Mouse (Mus musculus): ENCODE measurements around the gene Tlx3. TPM values are rescaled to one million over a fixed set of nuclear protein-coding genes. Genes with fewer than 3 reads are reported as not detected.

The Tlx3 gene
- polyA plus RNA-seq, 1 experiment from 2014 or later: 0.18 TPM

DNA sequence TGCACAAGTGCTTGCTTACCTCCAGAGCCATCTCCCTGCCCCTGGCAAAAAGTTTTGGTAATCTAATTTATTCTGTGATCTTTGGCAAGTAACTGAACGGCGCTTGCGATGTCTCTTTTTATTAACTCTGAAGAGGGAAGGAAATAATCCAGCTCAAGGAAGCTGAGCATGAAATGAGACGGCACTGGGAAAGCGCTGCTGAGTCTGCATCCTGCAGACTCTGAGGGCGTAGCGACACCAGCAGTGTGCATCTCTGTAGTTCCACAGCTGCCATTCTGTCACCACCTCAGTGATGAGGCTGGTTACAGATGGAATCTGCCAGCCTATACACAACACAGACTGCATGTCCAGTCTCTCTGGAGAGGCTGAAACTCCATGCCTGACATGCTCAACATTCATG, 17.4 kb upstream of the Tlx3 start:
- Histone ChIP-seq H3K4me3 (ENCODE audit: control insufficient read depth in 1 of 2, insufficient read depth in 1 of 2, low read depth in 1 of 2, low read length in 2 of 2) (no peak overlapping the region), H3K4me2 (ENCODE audit: low read length) (no peak overlapping the region), H3K4me1 (ENCODE audit: control insufficient read depth in 2 of 2, insufficient read depth in 2 of 2, low read length in 2 of 2) (peaks cover 8 to 14% of the 10 kb centered on the region in 2 experiments), H3K36me3 (ENCODE audit: control insufficient read depth, insufficient read depth, low read length) (no peaks in the 10 kb centered on the region), H3K27ac (replicated peaks in 1 of 2; ENCODE audit: control insufficient read depth in 1 of 2, insufficient read depth in 1 of 2, low read depth in 2 of 2, low read length in 2 of 2) (no peak overlapping the region), H3K9ac (ENCODE audit: low read length) (no peak overlapping the region), H3K27me3 (ENCODE audit: control insufficient read depth, insufficient read depth, low read length) (no peaks in the 10 kb centered on the region), H3K9me3 (ENCODE audit: control insufficient read depth, low read length) (no peaks in the 10 kb centered on the region)
- 58% methylated on average over 7 of the region's 7 CpGs for WGBS
- ATAC-seq (ENCODE audit: insufficient number of reproducible peaks, insufficient read depth, low FRiP score, low read depth): no peak

DNA sequence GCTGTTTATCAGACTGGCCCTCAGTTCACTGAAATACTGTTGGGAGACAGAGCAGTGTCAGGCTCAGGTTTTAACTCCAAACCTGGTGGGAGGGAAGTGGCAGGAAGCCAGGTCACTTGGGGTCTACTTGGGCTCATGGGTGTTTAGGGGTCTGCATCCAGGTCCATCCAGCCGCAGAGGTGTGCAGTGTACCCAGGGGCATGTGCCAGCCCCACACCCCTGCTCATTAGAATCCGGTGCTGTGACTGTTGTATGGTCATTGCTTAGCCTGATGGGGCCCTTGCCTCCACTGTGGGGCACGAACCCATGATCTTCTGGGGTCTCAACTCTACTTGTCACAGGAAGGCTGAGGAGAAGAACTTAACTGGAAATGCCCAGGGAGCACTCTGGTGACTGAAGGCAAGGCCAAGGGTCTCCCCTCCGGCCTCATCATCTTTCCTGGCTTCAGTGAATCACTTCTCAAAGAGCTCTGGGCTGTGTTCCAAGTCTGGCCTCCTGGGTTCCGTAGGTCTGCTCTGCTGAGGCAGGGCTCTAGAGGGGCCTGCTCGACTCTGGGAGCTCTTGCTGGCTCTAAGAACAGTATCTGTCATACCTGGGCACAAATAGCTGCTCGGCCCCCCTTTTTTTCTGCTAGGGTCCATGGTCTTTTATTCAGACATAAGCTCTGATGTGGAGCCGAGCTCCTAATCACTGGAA, 14.1 kb upstream of the Tlx3 start:
- no peak for ATAC-seq (ENCODE audit: insufficient number of reproducible peaks, insufficient read depth, low FRiP score, low read depth)
- peaks cover 8 to 14% of the 10 kb centered on the region in 2 experiments for H3K4me1 ChIP-seq (ENCODE audit: control insufficient read depth in 2 of 2, insufficient read depth in 2 of 2, low read length in 2 of 2)
- no peaks in the 10 kb centered on the region for H3K9me3 ChIP-seq (ENCODE audit: control insufficient read depth, low read length)
- H3K27me3 ChIP-seq (ENCODE audit: control insufficient read depth, insufficient read depth, low read length): no peaks in the 10 kb centered on the region
- no peak overlapping the region for H3K27ac ChIP-seq (replicated peaks in 1 of 2; ENCODE audit: control insufficient read depth in 1 of 2, insufficient read depth in 1 of 2, low read depth in 2 of 2, low read length in 2 of 2)
- H3K36me3 ChIP-seq (ENCODE audit: control insufficient read depth, insufficient read depth, low read length): no peaks in the 10 kb centered on the region
- H3K4me2 ChIP-seq (ENCODE audit: low read length): no peak overlapping the region
- no peak overlapping the region for H3K4me3 ChIP-seq (ENCODE audit: control insufficient read depth in 1 of 2, insufficient read depth in 1 of 2, low read depth in 1 of 2, low read length in 2 of 2)
- 39% methylated on average over 8 of the region's 8 CpGs for WGBS
- H3K9ac ChIP-seq (ENCODE audit: low read length): no peak overlapping the region

DNA sequence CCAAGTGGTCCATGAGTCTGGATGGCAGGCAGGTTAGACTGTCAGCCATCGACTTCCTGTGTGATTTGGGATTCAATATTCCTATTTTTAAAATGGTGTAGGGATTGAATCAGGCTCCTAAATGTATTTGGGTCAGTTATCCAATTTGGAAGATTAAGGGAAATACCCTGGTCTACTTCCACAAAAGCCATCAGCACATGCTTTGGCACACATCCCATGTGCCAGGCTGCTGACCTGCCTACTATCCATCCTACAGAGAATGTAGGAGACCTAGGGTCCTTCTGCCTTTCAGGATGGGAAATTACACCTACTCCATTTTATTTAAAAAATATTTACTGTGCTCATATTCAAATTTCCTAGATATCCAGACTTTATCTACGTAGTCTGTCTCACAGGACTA, 4.0 kb upstream of the Tlx3 start:
- no peak overlapping the region for H3K27ac ChIP-seq (replicated peaks in 1 of 2; ENCODE audit: control insufficient read depth in 1 of 2, insufficient read depth in 1 of 2, low read depth in 2 of 2, low read length in 2 of 2)
- H3K4me3 ChIP-seq (ENCODE audit: control insufficient read depth in 1 of 2, insufficient read depth in 1 of 2, low read depth in 1 of 2, low read length in 2 of 2): no peak overlapping the region
- no peaks in the 10 kb centered on the region for H3K36me3 ChIP-seq (ENCODE audit: control insufficient read depth, insufficient read depth, low read length)
- H3K9ac ChIP-seq (ENCODE audit: low read length): no peak overlapping the region
- no peaks in the 10 kb centered on the region for H3K9me3 ChIP-seq (ENCODE audit: control insufficient read depth, low read length)
- WGBS: 74% methylated on average over 2 of the region's 2 CpGs
- H3K27me3 ChIP-seq (ENCODE audit: control insufficient read depth, insufficient read depth, low read length): peaks cover 61% of the 10 kb centered on the region
- no peak for ATAC-seq (ENCODE audit: insufficient number of reproducible peaks, insufficient read depth, low FRiP score, low read depth)
- H3K4me2 ChIP-seq (ENCODE audit: low read length): no peak overlapping the region
- H3K4me1 ChIP-seq (ENCODE audit: control insufficient read depth in 2 of 2, insufficient read depth in 2 of 2, low read length in 2 of 2): peaks cover 0 to 6% of the 10 kb centered on the region in 2 experiments; a peak in 3 of 4 replicates

DNA sequence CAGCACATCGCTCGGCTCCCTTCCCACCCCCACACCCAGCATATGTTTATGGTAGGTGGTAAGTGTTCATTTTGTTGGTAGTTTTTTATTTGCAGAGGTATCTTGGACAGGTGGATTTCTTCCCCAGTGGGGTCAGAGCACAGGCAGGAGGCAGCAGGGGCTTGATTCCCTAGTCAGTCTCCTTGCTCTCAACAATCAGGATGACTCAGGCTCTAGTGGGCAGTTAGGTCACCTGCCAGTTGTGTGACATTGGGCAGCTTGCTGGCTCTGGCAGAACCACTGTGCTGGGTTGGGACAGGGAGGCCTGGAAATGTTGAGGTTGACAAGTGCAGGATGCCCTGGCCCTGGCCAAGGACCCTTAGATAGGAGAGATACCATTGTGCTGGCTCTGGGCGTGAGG, 1.6 kb upstream of the Tlx3 start:
- Histone ChIP-seq H3K4me3 (ENCODE audit: control insufficient read depth in 1 of 2, insufficient read depth in 1 of 2, low read depth in 1 of 2, low read length in 2 of 2) (no peak overlapping the region), H3K36me3 (ENCODE audit: control insufficient read depth, insufficient read depth, low read length) (no peaks in the 10 kb centered on the region), H3K9me3 (ENCODE audit: control insufficient read depth, low read length) (no peaks in the 10 kb centered on the region), H3K4me1 (ENCODE audit: control insufficient read depth in 2 of 2, insufficient read depth in 2 of 2, low read length in 2 of 2) (peaks cover 0 to 23% of the 10 kb centered on the region in 2 experiments; a peak in 3 of 4 replicates), H3K27ac (replicated peaks in 1 of 2; ENCODE audit: control insufficient read depth in 1 of 2, insufficient read depth in 1 of 2, low read depth in 2 of 2, low read length in 2 of 2) (no peak overlapping the region), H3K27me3 (ENCODE audit: control insufficient read depth, insufficient read depth, low read length) (peaks cover 86% of the 10 kb centered on the region), H3K9ac (ENCODE audit: low read length) (no peak overlapping the region), H3K4me2 (ENCODE audit: low read length) (no peak overlapping the region)
- no peak for ATAC-seq (ENCODE audit: insufficient number of reproducible peaks, insufficient read depth, low FRiP score, low read depth)
- 13% methylated on average over 3 of the region's 3 CpGs for WGBS

DNA sequence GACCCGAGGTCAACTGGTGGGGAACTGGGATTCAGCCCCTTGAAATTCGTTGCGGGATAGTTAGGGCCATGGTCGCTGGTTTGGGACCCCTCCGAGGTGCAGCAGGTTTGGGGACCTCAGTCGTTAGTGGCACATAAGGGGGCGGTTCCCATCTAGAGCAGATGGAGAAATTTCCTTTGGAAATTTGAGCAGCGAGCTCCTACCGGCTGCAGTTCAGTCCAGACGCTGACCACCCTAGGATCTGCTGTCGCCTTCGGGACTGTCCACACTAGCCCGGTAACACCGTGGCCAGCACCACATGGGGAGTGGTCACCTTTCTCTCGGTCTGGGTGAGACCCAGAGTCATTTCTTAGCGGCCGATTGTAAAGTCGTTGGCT, 928 bp upstream of the Tlx3 start:
- H3K27me3 ChIP-seq (ENCODE audit: control insufficient read depth, insufficient read depth, low read length): peaks cover 91% of the 10 kb centered on the region
- H3K27ac ChIP-seq (replicated peaks in 1 of 2; ENCODE audit: control insufficient read depth in 1 of 2, insufficient read depth in 1 of 2, low read depth in 2 of 2, low read length in 2 of 2): no peak overlapping the region
- H3K9me3 ChIP-seq (ENCODE audit: control insufficient read depth, low read length): no peaks in the 10 kb centered on the region
- no peaks in the 10 kb centered on the region for H3K36me3 ChIP-seq (ENCODE audit: control insufficient read depth, insufficient read depth, low read length)
- H3K9ac ChIP-seq (ENCODE audit: low read length): no peak overlapping the region
- 2% methylated on average over 18 of the region's 18 CpGs for WGBS
- ATAC-seq (ENCODE audit: insufficient number of reproducible peaks, insufficient read depth, low FRiP score, low read depth): no peak
- H3K4me3 ChIP-seq (ENCODE audit: control insufficient read depth in 1 of 2, insufficient read depth in 1 of 2, low read depth in 1 of 2, low read length in 2 of 2): no peak overlapping the region
- no peak overlapping the region for H3K4me2 ChIP-seq (ENCODE audit: low read length)
- H3K4me1 ChIP-seq (ENCODE audit: control insufficient read depth in 2 of 2, insufficient read depth in 2 of 2, low read length in 2 of 2): peaks cover 0 to 23% of the 10 kb centered on the region in 2 experiments; a peak in 3 of 4 replicates

DNA sequence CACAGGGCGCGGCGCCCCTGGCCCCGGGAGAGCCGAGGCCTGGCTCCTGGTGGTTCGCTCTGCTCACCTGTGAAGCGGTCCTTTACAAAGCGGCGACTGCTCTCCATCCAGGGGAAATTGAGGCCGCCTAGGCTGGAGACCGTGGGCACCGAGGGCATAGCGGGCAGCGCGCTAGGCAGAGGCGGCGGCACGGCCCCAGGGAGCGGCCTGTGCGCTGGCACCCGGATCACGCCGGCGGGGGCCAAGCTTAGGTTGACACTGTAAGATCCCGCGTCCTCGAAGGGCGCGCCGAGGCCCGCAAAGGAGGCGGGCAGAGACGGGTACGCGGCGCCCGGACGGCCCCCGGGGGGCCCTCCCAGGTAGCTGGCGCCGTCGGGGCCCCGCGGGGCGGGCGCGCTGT, 417 bp downstream of the Tlx3 start:
- WGBS: 3% methylated on average over 38 of the region's 47 CpGs

DNA sequence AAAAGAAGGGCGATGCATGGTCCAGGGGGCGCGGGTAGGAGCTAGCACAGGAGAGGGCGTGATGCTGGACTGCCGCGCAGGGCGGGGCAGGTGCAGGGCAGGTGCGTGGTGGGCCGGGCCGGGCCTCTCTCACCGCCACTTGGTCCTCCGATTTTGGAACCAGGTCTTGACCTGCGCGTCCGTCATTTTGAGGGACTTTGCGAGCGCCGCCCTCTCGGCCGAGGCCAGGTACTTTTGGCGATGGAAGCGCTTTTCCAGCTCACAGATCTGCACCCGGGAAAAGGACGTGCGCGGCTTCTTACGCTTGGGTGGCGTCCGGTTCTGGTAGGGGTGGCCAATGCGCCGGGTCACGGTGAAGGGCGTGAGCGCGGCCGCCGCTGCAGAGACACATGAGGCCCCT, 1.1 kb downstream of the Tlx3 start:
- Histone ChIP-seq H3K27ac (replicated peaks in 1 of 2; ENCODE audit: control insufficient read depth in 1 of 2, insufficient read depth in 1 of 2, low read depth in 2 of 2, low read length in 2 of 2) (no peak overlapping the region), H3K9me3 (ENCODE audit: control insufficient read depth, low read length) (peaks cover 10% of the 10 kb centered on the region), H3K9ac (ENCODE audit: low read length) (no peak overlapping the region), H3K4me1 (ENCODE audit: control insufficient read depth in 2 of 2, insufficient read depth in 2 of 2, low read length in 2 of 2) (peaks cover 0 to 23% of the 10 kb centered on the region in 2 experiments; a peak in 3 of 4 replicates), H3K4me2 (ENCODE audit: low read length) (no peak overlapping the region), H3K27me3 (ENCODE audit: control insufficient read depth, insufficient read depth, low read length) (peaks cover 99% of the 10 kb centered on the region), H3K4me3 (ENCODE audit: control insufficient read depth in 1 of 2, insufficient read depth in 1 of 2, low read depth in 1 of 2, low read length in 2 of 2) (peak overlapping the region in 1 of 2 experiments; percentile 6; a peak in 1 of 4 replicates), H3K36me3 (ENCODE audit: control insufficient read depth, insufficient read depth, low read length) (no peaks in the 10 kb centered on the region)
- ATAC-seq (ENCODE audit: insufficient number of reproducible peaks, insufficient read depth, low FRiP score, low read depth): no peak
- 3% methylated on average over 37 of the region's 37 CpGs for WGBS

More for the DNA sequence above, 417 bp downstream of the Tlx3 start:
- Histone ChIP-seq H3K27me3 (ENCODE audit: control insufficient read depth, insufficient read depth, low read length) (peaks cover 99% of the 10 kb centered on the region), H3K4me2 (ENCODE audit: low read length) (peak overlapping the region; percentile 47), H3K9ac (ENCODE audit: low read length) (no peak overlapping the region), H3K27ac (replicated peaks in 1 of 2; ENCODE audit: control insufficient read depth in 1 of 2, insufficient read depth in 1 of 2, low read depth in 2 of 2, low read length in 2 of 2) (no peak overlapping the region), H3K4me1 (ENCODE audit: control insufficient read depth in 2 of 2, insufficient read depth in 2 of 2, low read length in 2 of 2) (peaks cover 0 to 23% of the 10 kb centered on the region in 2 experiments; a peak in 3 of 4 replicates), H3K4me3 (ENCODE audit: control insufficient read depth in 1 of 2, insufficient read depth in 1 of 2, low read depth in 1 of 2, low read length in 2 of 2) (peak overlapping the region; percentile 3 to 23; a peak in 2 of 4 replicates), H3K9me3 (ENCODE audit: control insufficient read depth, low read length) (peaks cover 4% of the 10 kb centered on the region), H3K36me3 (ENCODE audit: control insufficient read depth, insufficient read depth, low read length) (no peaks in the 10 kb centered on the region)
- 0 out of 2 replicates have a peak, but pooled peaks have one; percentile 4 for ATAC-seq (ENCODE audit: insufficient number of reproducible peaks, insufficient read depth, low FRiP score, low read depth)

DNA sequence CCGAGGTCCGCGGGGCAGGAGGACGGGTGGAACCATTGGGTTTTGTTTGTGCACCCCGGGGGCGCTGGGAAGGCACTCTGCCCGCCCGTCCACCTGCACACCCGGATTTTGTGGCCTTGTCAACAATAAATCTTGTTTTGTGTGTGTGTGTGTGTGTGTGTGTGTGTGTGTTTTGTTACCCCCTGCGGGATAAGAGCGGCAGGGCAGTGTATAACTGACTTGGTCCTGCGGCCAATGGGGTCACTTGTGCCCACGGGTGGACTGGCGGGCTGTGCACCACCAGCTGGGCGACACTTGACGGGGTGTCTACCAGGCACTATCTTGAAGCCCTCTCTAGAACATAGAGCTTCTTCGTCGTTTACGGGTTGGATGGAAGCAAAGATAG, 1.8 kb downstream of the Tlx3 start:
- peaks cover 0 to 23% of the 10 kb centered on the region in 2 experiments; a peak in 3 of 4 replicates for H3K4me1 ChIP-seq (ENCODE audit: control insufficient read depth in 2 of 2, insufficient read depth in 2 of 2, low read length in 2 of 2)
- no peak for ATAC-seq (ENCODE audit: insufficient number of reproducible peaks, insufficient read depth, low FRiP score, low read depth)
- H3K36me3 ChIP-seq (ENCODE audit: control insufficient read depth, insufficient read depth, low read length): no peaks in the 10 kb centered on the region
- H3K9me3 ChIP-seq (ENCODE audit: control insufficient read depth, low read length): peaks cover 14% of the 10 kb centered on the region
- 5% methylated on average over 19 of the region's 19 CpGs for WGBS
- no peak overlapping the region for H3K9ac ChIP-seq (ENCODE audit: low read length)
- H3K27me3 ChIP-seq (ENCODE audit: control insufficient read depth, insufficient read depth, low read length): peaks cover 99% of the 10 kb centered on the region
- no peak overlapping the region for H3K27ac ChIP-seq (replicated peaks in 1 of 2; ENCODE audit: control insufficient read depth in 1 of 2, insufficient read depth in 1 of 2, low read depth in 2 of 2, low read length in 2 of 2)
- H3K4me3 ChIP-seq (ENCODE audit: control insufficient read depth in 1 of 2, insufficient read depth in 1 of 2, low read depth in 1 of 2, low read length in 2 of 2): peak overlapping the region; percentile 15 to 34; a peak in 3 of 4 replicates
- H3K4me2 ChIP-seq (ENCODE audit: low read length): peak overlapping the region; percentile 57

Data from heart, embryonic 14.5 days (tissue).